ENCODE assay signal across 8 mouse cellular contexts in the genomic region with DNA sequence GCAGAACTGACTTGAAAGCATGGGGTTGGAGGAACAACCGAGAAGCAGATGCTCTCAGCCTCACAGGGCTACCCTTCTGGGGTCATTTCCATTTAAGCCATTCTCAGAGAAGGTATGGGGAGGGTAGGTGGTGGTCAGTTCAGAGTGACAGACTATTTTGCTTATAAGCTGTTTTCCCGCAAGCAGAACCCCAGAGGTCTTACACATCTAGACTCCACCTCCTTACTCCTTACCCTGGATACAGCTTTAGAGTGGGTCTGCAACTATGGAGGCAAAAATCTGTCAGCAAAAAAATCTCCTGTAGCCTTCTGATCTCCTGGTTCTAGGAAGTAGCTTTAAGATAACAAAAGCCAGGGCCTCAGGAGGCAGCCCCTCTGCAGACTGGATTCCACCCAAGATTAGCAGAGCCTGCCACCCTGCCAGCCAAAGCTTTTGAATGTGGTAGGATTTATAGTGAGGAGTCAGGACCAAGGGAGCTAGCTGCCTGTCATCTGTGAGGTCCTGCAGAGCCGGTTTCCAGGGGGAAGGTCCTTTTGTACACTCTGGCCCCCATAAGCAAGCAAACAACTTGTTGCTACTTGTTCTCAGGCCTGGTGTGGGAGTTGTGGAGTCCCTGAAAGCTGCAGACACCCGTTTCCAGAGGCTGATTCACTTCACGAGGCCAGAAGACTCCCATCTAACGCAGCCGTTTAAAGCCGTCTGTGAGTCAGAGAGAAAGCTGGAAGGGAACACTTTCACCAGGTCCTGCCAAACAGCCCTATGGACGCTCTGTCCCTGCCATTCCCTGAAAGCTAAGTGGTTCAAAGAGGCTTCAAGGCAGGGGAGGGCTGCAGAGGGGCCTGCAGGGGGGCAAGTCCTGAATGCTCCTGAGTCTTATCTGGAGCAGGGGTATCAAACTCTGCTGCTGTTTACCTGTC. TPM values are rescaled to one million over a fixed set of nuclear protein-coding genes. Genes with fewer than 3 reads are reported as not detected.
DNase-seq lines count a peak whose midpoint lies in the region; ATAC-seq and TF ChIP-seq lines count a peak whose summit lies in the region.

No protein-coding gene starts in this region.

- peak overlapping the region; percentile 61 for H3K27ac ChIP-seq in hindbrain, embryonic 15.5 days (replicated peaks)
- H3K27ac ChIP-seq in midbrain, postnatal 0 days (ENCODE audit: low read depth, low read length): 0 out of 2 replicates have a peak overlapping the region, but pooled peaks have one; percentile 21

- peak; percentile 7 for DNase-seq in left cerebral cortex, adult 18-20 months (ENCODE audit: low spot score in 2 of 2)
- DNase-seq in left cerebral cortex, adult 8-10 months (ENCODE audit: low spot score in 2 of 2): no peak
- DNase-seq in gastrocnemius, postnatal 14 days: peak; percentile 46
- peak; percentile 57 for DNase-seq in midbrain, postnatal 0 days (ENCODE audit: low spot score)
- DNase-seq in thymus, postnatal 4 days: no peak
- DNase-seq in thymus, postnatal 25 days: no peak
- DNase-seq in right cerebral cortex, adult 2 months (ENCODE audit: low spot score in 2 of 2): no peak

- 0 out of 2 replicates have a peak, but pooled peaks cover 7% of the 10 kb centered on the region for H3K4me1 ChIP-seq in hindbrain, embryonic 15.5 days (replicated peaks)
- no peaks in the 10 kb centered on the region for H3K4me1 ChIP-seq in midbrain, postnatal 0 days (ENCODE audit: insufficient read depth, low read length)

- H3K9ac ChIP-seq in hindbrain, embryonic 15.5 days: no peak overlapping the region
- no peak overlapping the region for H3K9ac ChIP-seq in midbrain, postnatal 0 days (replicated peaks; ENCODE audit: low read length, poor library complexity, severe bottlenecking)

- H3K4me3 ChIP-seq in hindbrain, embryonic 15.5 days: no peak overlapping the region
- no peak overlapping the region for H3K4me3 ChIP-seq in midbrain, postnatal 0 days (ENCODE audit: low read depth, low read length)

- no peaks in the 10 kb centered on the region for H3K36me3 ChIP-seq in hindbrain, embryonic 15.5 days
- H3K36me3 ChIP-seq in midbrain, postnatal 0 days (ENCODE audit: insufficient read depth, low read length): no peaks in the 10 kb centered on the region

- TF ChIP-seq CTCF in midbrain, postnatal 0 days (IDR thresholded peaks at IDR 0.05): no peak

- H3K9me3 ChIP-seq in hindbrain, embryonic 15.5 days: no peaks in the 10 kb centered on the region
- H3K9me3 ChIP-seq in midbrain, postnatal 0 days (ENCODE audit: low read length): no peaks in the 10 kb centered on the region

- WGBS in hindbrain, embryonic 15.5 days: 21% methylated on average over 9 of the region's 9 CpGs
- 16% methylated on average over 9 of the region's 9 CpGs for WGBS in midbrain, postnatal 0 days

- H3K27me3 ChIP-seq in hindbrain, embryonic 15.5 days: no peaks in the 10 kb centered on the region
- no peaks in the 10 kb centered on the region for H3K27me3 ChIP-seq in midbrain, postnatal 0 days (ENCODE audit: insufficient read depth, low read length)

- no peak overlapping the region for H3K4me2 ChIP-seq in hindbrain, embryonic 15.5 days
- H3K4me2 ChIP-seq in midbrain, postnatal 0 days (ENCODE audit: low read depth, low read length, poor library complexity, severe bottlenecking): no peak overlapping the region

- intact Hi-C loops in gastrocnemius, postnatal 14 days (cut with DNase I; ENCODE audit: low total_unique reads): no loop called here

- peak; percentile 75; the same call in 1 of the 2 replicates for ATAC-seq in hindbrain, embryonic 15.5 days (ENCODE audit: low FRiP score, low read depth)
- ATAC-seq in midbrain, postnatal 0 days (ENCODE audit: low FRiP score): 0 out of 2 replicates have a peak, but pooled peaks have one; percentile 20

RNA-seq across cellular contexts. Expression of a gene that starts 52.1 kb away (rescaled TPM):
- total RNA-seq in left cerebral cortex, adult 18-20 months (2021): 10 to 100 TPM; 11.2 TPM
- total RNA-seq in left cerebral cortex, adult 8-10 months (2022): 10 to 100 TPM in 1 of 4 experiments, 1 to 10 TPM in 3; 8.3 to 10.1 (median 8.7) TPM
- total RNA-seq in gastrocnemius, postnatal 14 days (2021): 1 to 10 TPM; 5.8 to 7.2 TPM
- polyA plus RNA-seq in hindbrain, embryonic 15.5 days (2015; fragmentation: Nextera tagmentation; extraction: Ambion mirVana): 1.8 and 2.8 TPM in 2 replicates
- total RNA-seq in midbrain, postnatal 0 days (2014; rRNA removed): 5.1 and 7.6 TPM in 2 replicates
- 4.8 and 5.0 TPM in 2 replicates for polyA plus RNA-seq in midbrain, postnatal 0 days (2015; fragmentation: Nextera tagmentation; extraction: Ambion mirVana)

Comparison
In these comparisons a context has a peak if more than half of its experiments do, and no peak if none do; other contexts are left out.
1. DNase-seq: peak in left cerebral cortex, adult 18-20 months (2 of 2), gastrocnemius, postnatal 14 days (single experiment) and midbrain, postnatal 0 days (single experiment); none in left cerebral cortex, adult 8-10 months (0 of 2), thymus, postnatal 4 days (single experiment), thymus, postnatal 25 days (single experiment) and right cerebral cortex, adult 2 months (0 of 2).